Mouse (Mus musculus) forebrain, embryonic 12.5 days (tissue): ENCODE measurements around the gene Scgn. TPM values are rescaled to one million over a fixed set of nuclear protein-coding genes. Genes with fewer than 3 reads are reported as not detected.

ENCODE experiments used
- ATAC-seq: fragments of 200-750 bp; cut with Nextera tagmentation; 2 replicates; pipeline ENCODE4 v1.8.0; 2017; ENCODE audit warnings: moderate TSS enrichment; ENCODE audit not compliant: low FRiP score
- H3K27ac ChIP-seq: fragments of 300-500 bp; sonication (generic); 2 replicates; pipeline ENCODE4 v1.5.1; 2016; ENCODE audit warnings: mild to moderate bottlenecking
- H3K27me3 ChIP-seq: fragments of 300-500 bp; sonication (generic); 2 replicates; pipeline ENCODE4 v1.6.1; 2016; ENCODE audit warnings: mild to moderate bottlenecking
- H3K36me3 ChIP-seq: fragments of 300-500 bp; sonication (generic); replicated peaks from 2 replicates; pipeline ENCODE4 v1.6.1; 2016; ENCODE audit warnings: mild to moderate bottlenecking
- H3K4me1 ChIP-seq: fragments of 300-500 bp; sonication (generic); 2 replicates; pipeline ENCODE4 v1.6.1; 2016
- H3K4me2 ChIP-seq: fragments of 300-500 bp; sonication (generic); 2 replicates; pipeline ENCODE4 v1.6.1; 2016; ENCODE audit warnings: mild to moderate bottlenecking, moderate library complexity
- H3K4me3 ChIP-seq: fragments of 300-500 bp; sonication (generic); replicated peaks from 2 replicates; pipeline ENCODE4 v1.5.1; 2016; ENCODE audit warnings: mild to moderate bottlenecking
- H3K9ac ChIP-seq: fragments of 300-500 bp; sonication (generic); 2 replicates; pipeline ENCODE4 v1.6.1; 2016; ENCODE audit warnings: mild to moderate bottlenecking
- H3K9me3 ChIP-seq: fragments of 300-500 bp; sonication (generic); 2 replicates; pipeline ENCODE4 v1.6.1; 2016
- WGBS: fragments of 180-500 bp; shearing (Covaris S2); methylation state at CpG from one replicate; pipeline ENCODE4 v1.1.7; 2016; 5-methylcytosine and 5-hydroxymethylcytosine counted together
- polyA plus RNA-seq: library from polyadenylated mRNA; unstranded; fragments of >200 nt; fragmentation: Nextera tagmentation; extraction: Ambion mirVana; gene quantifications from 2 replicates; pipeline ENCODE4 v1.2.1, GENCODE M21; 2016

The Scgn gene
- polyA plus RNA-seq, 1 experiment from 2014 or later, result 1.5 TPM

GRCm38 (mm10) chr13:23985130-23985529 lies 5.9 kb downstream of the Scgn start:
- H3K27ac ChIP-seq, result no peak overlapping the region
- no peaks in the 10 kb centered on the region for H3K36me3 ChIP-seq
- peaks cover 4% of the 10 kb centered on the region for H3K4me1 ChIP-seq
- no peaks in the 10 kb centered on the region for H3K9me3 ChIP-seq
- H3K9ac ChIP-seq, result no peak overlapping the region
- peaks cover 10% of the 10 kb centered on the region; the same call in 1 of the 2 replicates for H3K27me3 ChIP-seq
- no peak overlapping the region for H3K4me3 ChIP-seq
- H3K4me2 ChIP-seq, result no peak overlapping the region
- WGBS, result 43% methylated on average over 3 of the region's 3 CpGs
- no peak for ATAC-seq

GRCm38 (mm10) chr13:23972271-23972670 lies 18.7 kb downstream of the Scgn start:
- no peak overlapping the region for H3K27ac ChIP-seq
- H3K4me3 ChIP-seq, result no peak overlapping the region
- 85% methylated on average over 5 of the region's 5 CpGs for WGBS
- no peak overlapping the region for H3K9ac ChIP-seq
- no peaks in the 10 kb centered on the region for H3K27me3 ChIP-seq
- H3K4me2 ChIP-seq, result no peak overlapping the region
- no peaks in the 10 kb centered on the region for H3K9me3 ChIP-seq
- no peak for ATAC-seq
- no peaks in the 10 kb centered on the region for H3K4me1 ChIP-seq
- H3K36me3 ChIP-seq, result no peaks in the 10 kb centered on the region

DNA sequence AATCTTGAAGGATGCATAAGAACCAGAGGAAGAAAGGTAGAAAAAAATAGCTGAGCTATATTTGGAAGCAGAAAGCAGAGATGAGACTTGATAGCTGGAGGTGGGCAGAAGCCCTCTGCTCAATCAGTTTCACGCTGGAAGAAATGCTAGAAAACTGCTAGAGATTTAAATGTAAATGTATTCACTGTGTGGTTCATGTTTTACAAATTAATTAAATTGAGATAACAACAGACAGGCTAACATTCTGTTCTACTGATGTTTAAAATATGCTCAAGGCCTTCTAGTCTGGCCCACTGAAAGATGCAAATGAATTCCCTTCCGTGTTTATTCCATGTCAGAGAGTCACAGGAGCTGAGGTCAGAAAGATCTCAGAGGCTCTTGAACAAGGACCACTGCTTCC lies 19.1 kb downstream of the Scgn start:
- Histone ChIP-seq H3K36me3 (no peaks in the 10 kb centered on the region), H3K9me3 (no peaks in the 10 kb centered on the region), H3K27ac (no peak overlapping the region), H3K4me1 (no peaks in the 10 kb centered on the region), H3K4me2 (no peak overlapping the region), H3K27me3 (no peaks in the 10 kb centered on the region), H3K9ac (no peak overlapping the region), H3K4me3 (no peak overlapping the region)
- WGBS, result 69% methylated on average over 2 of the region's 2 CpGs
- ATAC-seq, result no peak

- no peak overlapping the region for H3K4me2 ChIP-seq
These were observed 26.1 kb downstream of the Scgn start for GRCm38 (mm10) chr13:23964909-23965308.

DNA sequence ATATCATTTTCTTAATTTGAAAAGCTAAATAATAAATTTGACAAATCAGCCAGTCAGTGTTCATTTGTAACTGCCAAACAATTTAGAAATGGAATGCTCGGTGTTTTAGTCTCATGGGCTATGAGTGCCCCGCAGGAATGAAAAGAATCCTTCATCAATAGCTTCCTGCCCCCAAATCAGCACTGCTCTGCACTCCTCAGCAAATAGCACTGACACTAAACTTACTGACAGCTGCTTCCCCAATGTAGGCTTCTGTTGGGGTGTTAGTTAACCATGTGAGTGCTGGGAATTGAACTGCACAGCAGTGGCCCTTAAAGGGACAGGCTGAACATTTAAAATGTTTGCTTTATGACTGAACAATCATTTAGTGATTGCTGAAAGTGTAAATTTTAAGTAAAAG lies 31.2 kb downstream of the Scgn start:
- Histone ChIP-seq H3K9ac (no peak overlapping the region), H3K27me3 (no peaks in the 10 kb centered on the region), H3K4me3 (no peak overlapping the region), H3K4me2 (no peak overlapping the region), H3K36me3 (no peaks in the 10 kb centered on the region), H3K4me1 (peaks cover 8% of the 10 kb centered on the region; the same call in 1 of the 2 replicates), H3K27ac (no peak overlapping the region), H3K9me3 (no peaks in the 10 kb centered on the region)
- 31% methylated on average over 2 of the region's 2 CpGs for WGBS
- ATAC-seq, result 0 out of 2 replicates have a peak, but pooled peaks have one; percentile 20

More at GRCm38 (mm10) chr13:23964909-23965308, 26.1 kb downstream of the Scgn start:
- no peaks in the 10 kb centered on the region for H3K36me3 ChIP-seq
- no peak overlapping the region for H3K4me3 ChIP-seq
- H3K9ac ChIP-seq, result no peak overlapping the region
- WGBS, result 92% methylated on average over 2 of the region's 2 CpGs
- no peaks in the 10 kb centered on the region for H3K27me3 ChIP-seq
- H3K4me1 ChIP-seq, result no peaks in the 10 kb centered on the region
- H3K9me3 ChIP-seq, result no peaks in the 10 kb centered on the region
- ATAC-seq, result no peak
- no peak overlapping the region for H3K27ac ChIP-seq

DNA sequence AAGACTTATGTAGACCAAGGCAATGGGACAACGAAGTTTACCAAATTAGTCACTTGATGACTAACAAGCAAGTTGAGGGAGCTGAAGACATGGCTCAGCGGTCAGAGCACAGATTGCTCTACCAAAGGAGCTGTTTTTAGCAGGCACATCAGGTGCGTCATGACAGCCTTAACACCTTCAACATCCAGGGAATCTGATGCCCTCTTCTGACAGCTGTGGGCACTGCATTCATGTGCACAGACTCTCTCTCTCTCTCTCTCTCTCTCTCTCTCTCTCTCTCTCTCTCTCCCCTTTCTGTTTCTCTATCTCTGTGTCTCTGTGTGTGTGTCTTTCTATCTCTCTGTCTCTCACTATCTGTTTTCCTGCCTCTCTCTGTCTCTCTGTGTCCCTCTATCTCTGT lies 40.1 kb downstream of the Scgn start:
- H3K4me1 ChIP-seq, result peaks cover 13% of the 10 kb centered on the region
- 73% methylated on average over 3 of the region's 3 CpGs for WGBS

DNA sequence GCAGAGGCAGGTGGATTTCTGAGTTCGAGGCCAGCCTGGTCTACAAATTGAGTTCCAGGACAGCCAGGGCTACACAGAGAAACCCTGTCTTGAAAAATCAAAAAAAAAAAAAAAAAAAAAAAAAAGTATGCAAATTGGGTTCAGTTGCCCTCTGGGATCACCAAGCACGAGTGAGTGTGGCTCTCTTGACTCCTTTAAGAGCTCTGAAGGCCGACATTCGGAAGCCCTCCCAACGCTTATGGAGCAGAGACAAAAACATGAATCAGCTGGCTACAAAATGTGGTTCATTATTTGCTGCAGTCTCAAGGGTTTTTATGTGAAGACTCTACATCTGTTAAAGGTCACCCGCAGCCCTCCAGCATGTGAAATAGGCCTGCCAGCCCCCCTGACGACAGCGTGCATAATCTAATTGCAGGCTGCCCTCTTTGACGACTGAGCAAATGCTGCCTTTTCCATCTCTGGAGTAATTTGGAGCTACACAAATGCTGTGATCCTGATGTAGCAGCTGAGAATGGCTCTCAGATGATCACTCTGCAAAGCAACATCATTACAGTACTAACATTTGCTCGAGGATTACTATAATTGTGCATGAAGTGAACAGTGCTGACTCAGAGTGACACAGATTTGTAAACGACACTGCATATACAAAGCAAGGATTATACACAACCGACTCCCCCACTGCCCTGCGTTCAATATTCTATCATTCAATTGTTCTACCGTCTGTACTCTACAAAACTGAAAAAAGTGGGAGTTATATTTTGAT lies 41.3 kb downstream of the Scgn start:
- H3K4me3 ChIP-seq, result no peak overlapping the region
- peak; percentile 84 for ATAC-seq
- H3K27me3 ChIP-seq, result peaks cover 16% of the 10 kb centered on the region; the same call in 1 of the 2 replicates
- H3K4me1 ChIP-seq, result peaks cover 13% of the 10 kb centered on the region
- H3K9ac ChIP-seq, result no peak overlapping the region
- 40% methylated on average over 14 of the region's 14 CpGs for WGBS
- peak overlapping the region; percentile 56; the same call in 1 of the 2 replicates for H3K27ac ChIP-seq
- no peak overlapping the region for H3K4me2 ChIP-seq
- H3K9me3 ChIP-seq, result no peaks in the 10 kb centered on the region
- H3K36me3 ChIP-seq, result no peaks in the 10 kb centered on the region

More for the DNA sequence above, 40.1 kb downstream of the Scgn start:
- no peak for ATAC-seq
- no peak overlapping the region for H3K4me2 ChIP-seq
- H3K27ac ChIP-seq, result no peak overlapping the region
- no peaks in the 10 kb centered on the region for H3K36me3 ChIP-seq
- no peak overlapping the region for H3K9ac ChIP-seq
- peaks cover 16% of the 10 kb centered on the region; the same call in 1 of the 2 replicates for H3K27me3 ChIP-seq
- H3K4me3 ChIP-seq, result no peak overlapping the region
- no peaks in the 10 kb centered on the region for H3K9me3 ChIP-seq

GRCm38 (mm10) chr13:23946254-23946653 lies 44.8 kb downstream of the Scgn start:
- peaks cover 13% of the 10 kb centered on the region for H3K4me1 ChIP-seq
- ATAC-seq, result no peak
- H3K9ac ChIP-seq, result no peak overlapping the region
- no peak overlapping the region for H3K4me3 ChIP-seq
- no peaks in the 10 kb centered on the region for H3K36me3 ChIP-seq
- peaks cover 16% of the 10 kb centered on the region; the same call in 1 of the 2 replicates for H3K27me3 ChIP-seq
- 17% methylated on average over 2 of the region's 2 CpGs for WGBS
- no peak overlapping the region for H3K4me2 ChIP-seq
- H3K9me3 ChIP-seq, result no peaks in the 10 kb centered on the region
- H3K27ac ChIP-seq, result no peak overlapping the region

DNA sequence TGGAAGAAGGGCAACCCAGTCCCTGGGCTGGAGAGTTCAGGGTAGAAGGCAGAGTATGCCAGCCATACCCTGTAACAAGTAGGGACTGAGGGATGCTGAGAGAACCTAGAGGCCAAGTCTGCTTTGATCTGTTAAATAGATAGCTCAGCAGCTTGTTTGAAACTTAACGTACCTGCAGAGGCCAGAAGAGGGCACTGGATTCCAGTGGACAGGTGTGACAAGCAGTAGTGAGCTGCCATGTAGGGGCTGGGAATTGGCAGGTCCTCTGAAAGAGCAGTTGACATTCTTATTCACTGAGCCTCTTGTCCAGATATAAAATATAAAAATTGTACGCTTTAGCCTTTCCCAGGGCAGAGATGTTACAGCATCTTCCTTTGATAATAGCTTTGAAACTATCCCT lies 48.2 kb downstream of the Scgn start:
- H3K4me3 ChIP-seq, result no peak overlapping the region
- H3K9me3 ChIP-seq, result no peaks in the 10 kb centered on the region
- H3K36me3 ChIP-seq, result no peaks in the 10 kb centered on the region
- H3K27me3 ChIP-seq, result peaks cover 9% of the 10 kb centered on the region; the same call in 1 of the 2 replicates
- 46% methylated on average over 2 of the region's 2 CpGs for WGBS
- H3K4me1 ChIP-seq, result peaks cover 7% of the 10 kb centered on the region; the same call in 1 of the 2 replicates
- H3K4me2 ChIP-seq, result no peak overlapping the region
- no peak overlapping the region for H3K9ac ChIP-seq
- H3K27ac ChIP-seq, result no peak overlapping the region
- ATAC-seq, result no peak

DNA sequence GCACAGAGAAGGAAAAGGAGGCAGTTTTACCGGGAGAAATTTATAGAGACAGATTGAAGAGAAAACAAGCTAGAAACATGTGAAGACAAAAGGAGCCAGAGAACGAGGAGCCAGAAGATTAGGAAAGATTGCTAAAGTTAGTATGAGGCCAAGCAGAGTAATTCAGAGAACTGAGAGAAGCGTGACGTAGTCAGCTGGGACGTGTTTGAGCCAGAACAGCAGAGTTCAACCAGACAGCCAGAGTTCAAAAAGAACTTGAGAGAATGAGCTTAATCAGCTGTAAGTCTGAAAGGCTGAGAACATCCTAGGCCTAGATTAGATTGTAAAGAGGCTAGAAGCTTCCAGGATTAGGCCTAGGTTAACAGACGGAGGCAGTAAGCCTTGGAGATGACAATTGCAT lies 50.7 kb downstream of the Scgn start:
- ATAC-seq, result no peak
- WGBS, result 43% methylated on average over 6 of the region's 6 CpGs

GRCm38 (mm10) chr13:23938699-23939098 lies 52.3 kb downstream of the Scgn start:
- H3K9ac ChIP-seq, result no peak overlapping the region
- no peak overlapping the region for H3K4me3 ChIP-seq
- H3K4me2 ChIP-seq, result no peak overlapping the region
- H3K27ac ChIP-seq, result no peak overlapping the region
- no peak for ATAC-seq
- no peaks in the 10 kb centered on the region for H3K9me3 ChIP-seq
- H3K27me3 ChIP-seq, result no peaks in the 10 kb centered on the region
- no peaks in the 10 kb centered on the region for H3K4me1 ChIP-seq
- no peaks in the 10 kb centered on the region for H3K36me3 ChIP-seq
- WGBS, result 84% methylated on average over 1 of the region's 1 CpGs

More for the DNA sequence above, 50.7 kb downstream of the Scgn start:
- H3K4me1 ChIP-seq, result no peaks in the 10 kb centered on the region
- H3K36me3 ChIP-seq, result no peaks in the 10 kb centered on the region
- H3K4me3 ChIP-seq, result no peak overlapping the region
- no peak overlapping the region for H3K27ac ChIP-seq
- H3K9ac ChIP-seq, result no peak overlapping the region
- no peak overlapping the region for H3K4me2 ChIP-seq
- no peaks in the 10 kb centered on the region for H3K9me3 ChIP-seq
- H3K27me3 ChIP-seq, result no peaks in the 10 kb centered on the region

GRCm38 (mm10) chr13:23934211-23934520 lies 56.8 kb downstream of the Scgn start, which contains the start of gene Hist1h2aa:
TSS of gene Hist1h2aa (plus strand) at chr13:23934462.
- Histone ChIP-seq H3K9me3 (no peaks in the 10 kb centered on the region), H3K4me3 (no peak within 1 kb of the TSS)

More at GRCm38 (mm10) chr13:23934211-23934520, 56.8 kb downstream of the Scgn start, which contains the start of gene Hist1h2aa:
- Histone ChIP-seq H3K4me2 (no peak within 1 kb of the TSS), H3K9ac (no peak within 1 kb of the TSS), H3K27me3 (no peaks in the 10 kb centered on the region), H3K27ac (no peak within 1 kb of the TSS), H3K4me1 (no peaks in the 10 kb centered on the region), H3K36me3 (no peaks in the 10 kb centered on the region)
- WGBS, result 96% methylated on average over 10 of the region's 10 CpGs
- ATAC-seq, result no peak
